Mouse (Mus musculus) C2C12 (cell line): Measurements from ENCODE around the gene Rassf8.

Experiments used
- CTCF ChIP-seq: IDR thresholded peaks from one replicate; pipeline ENCODE4 v1.5.1; 2011; ENCODE audit not compliant: control insufficient read depth, insufficient read depth, insufficient read length
- MYOG ChIP-seq: IDR thresholded peaks from one replicate; pipeline ENCODE4 v1.6.1; 2011; ENCODE audit not compliant: control insufficient read depth, insufficient read length; ENCODE audit errors: extremely low read depth

GRCm38 (mm10) chr6:145789738-145790137 is 43.2 kb downstream of the Rassf8 start:
- TF ChIP-seq MYOG (no peak), CTCF (no peak)
